Mouse (Mus musculus) liver, embryonic 11.5 days (tissue): ENCODE data around the gene Gucd1. TPM values are rescaled to one million over a fixed set of nuclear protein-coding genes. Genes with fewer than 3 reads are reported as not detected.
A peak's percentile ranks its signal among the peaks of the same experiment; 100 is the strongest.

Source experiments
- ATAC-seq: fragments of 200-750 bp; cut with Nextera tagmentation; replicated peaks from 2 replicates; pipeline ENCODE4 v1.8.0; 2017; ENCODE audit warnings: moderate number of reproducible peaks, mild to moderate bottlenecking, moderate TSS enrichment, moderate library complexity; ENCODE audit not compliant: low FRiP score
- DNase-seq: peaks from one replicate; pipeline ENCODE4 v3.0.0-alpha.2; 2017; ENCODE audit warnings: low spot score
- H3K27ac ChIP-seq: fragments of 300-500 bp; sonication (generic); 2 replicates; pipeline ENCODE4 v1.5.1; 2014; ENCODE audit warnings: mild to moderate bottlenecking, low read depth, low read length, control low read depth
- H3K27me3 ChIP-seq: fragments of 300-500 bp; sonication (generic); replicated peaks from 2 replicates; pipeline ENCODE4 v1.6.1; 2014; ENCODE audit warnings: low read length, mixed read lengths; ENCODE audit not compliant: control insufficient read depth, insufficient read depth
- H3K36me3 ChIP-seq: fragments of 300-500 bp; sonication (generic); 2 replicates; pipeline ENCODE4 v1.6.1; 2014; ENCODE audit warnings: mild to moderate bottlenecking, low read length, moderate library complexity, mixed read lengths; ENCODE audit not compliant: control insufficient read depth, insufficient read depth
- H3K4me1 ChIP-seq: fragments of 300-500 bp; sonication (generic); replicated peaks from 2 replicates; pipeline ENCODE4 v1.6.1; 2014; ENCODE audit warnings: low read length, mixed read lengths; ENCODE audit not compliant: control insufficient read depth, insufficient read depth
- H3K4me2 ChIP-seq: fragments of 300-500 bp; sonication (generic); 2 replicates; pipeline ENCODE4 v1.6.1; 2014; ENCODE audit warnings: mild to moderate bottlenecking, control low read depth, moderate library complexity
- H3K4me3 ChIP-seq: fragments of 300-500 bp; sonication (generic); 2 replicates; pipeline ENCODE4 v1.5.1; 2014; ENCODE audit warnings: low read depth, low read length, control low read depth
- H3K9ac ChIP-seq: fragments of 300-500 bp; sonication (generic); 2 replicates; pipeline ENCODE4 v1.6.1; 2014; ENCODE audit warnings: low read depth, low read length, control low read depth
- H3K9me3 ChIP-seq: fragments of 300-500 bp; sonication (generic); 2 replicates; pipeline ENCODE4 v1.6.1; 2016; ENCODE audit warnings: low read length, inconsistent platforms, mixed read lengths; ENCODE audit not compliant: control insufficient read depth
- WGBS: fragments of 180-500 bp; shearing (Covaris S2); extraction: QIAGEN DNeasy Blood & Tissue Kit; methylation state at CpG from one replicate; pipeline ENCODE4 v1.1.7; 2014; 5-methylcytosine and 5-hydroxymethylcytosine counted together
- polyA plus RNA-seq: library from polyadenylated mRNA; unstranded; fragments of >200 nt; fragmentation: Nextera tagmentation; extraction: Ambion mirVana; gene quantifications from 2 replicates; pipeline ENCODE4 v1.2.1, GENCODE M21; 2014

The Gucd1 gene
- polyA plus RNA-seq, 1 experiment from 2014 or later, result 44.5 TPM

- WGBS, result 12% methylated on average over 3 of the region's 3 CpGs
- no peak for ATAC-seq
- no peaks in the 10 kb centered on the region for H3K4me1 ChIP-seq
- H3K27ac ChIP-seq, result no peak overlapping the region
- H3K4me2 ChIP-seq, result no peak overlapping the region
- no peaks in the 10 kb centered on the region for H3K9me3 ChIP-seq
- no peak overlapping the region for H3K9ac ChIP-seq
- no peaks in the 10 kb centered on the region for H3K27me3 ChIP-seq
- no peak overlapping the region for H3K4me3 ChIP-seq
- peak; percentile 67 for DNase-seq
- no peaks in the 10 kb centered on the region for H3K36me3 ChIP-seq
These were observed 81.1 kb downstream of the Gucd1 start for GRCm38 (mm10) chr10:75436604-75437217.

- Histone ChIP-seq H3K9ac (no peak overlapping the region), H3K4me1 (no peaks in the 10 kb centered on the region), H3K4me2 (no peak overlapping the region), H3K27ac (no peak overlapping the region), H3K27me3 (no peaks in the 10 kb centered on the region), H3K9me3 (no peaks in the 10 kb centered on the region), H3K36me3 (no peaks in the 10 kb centered on the region), H3K4me3 (no peak overlapping the region)
- no peak for ATAC-seq
- 88% methylated on average over 6 of the region's 6 CpGs for WGBS
- no peak for DNase-seq
These were observed 87.1 kb downstream of the Gucd1 start for GRCm38 (mm10) chr10:75430633-75431032.

GRCm38 (mm10) chr10:75430147-75430537 lies 87.6 kb downstream of the Gucd1 start:
- H3K27me3 ChIP-seq, result no peaks in the 10 kb centered on the region
- no peak for ATAC-seq
- WGBS, result 82% methylated on average over 5 of the region's 5 CpGs

GRCm38 (mm10) chr10:75429522-75430146 lies 88.1 kb downstream of the Gucd1 start:
- 67% methylated on average over 7 of the region's 7 CpGs for WGBS
- no peaks in the 10 kb centered on the region for H3K36me3 ChIP-seq
- no peaks in the 10 kb centered on the region for H3K4me1 ChIP-seq
- peak overlapping the region; percentile 18; the same call in 1 of the 2 replicates for H3K4me2 ChIP-seq
- H3K4me3 ChIP-seq, result no peak overlapping the region
- H3K27ac ChIP-seq, result peak overlapping the region; percentile 27; the same call in 1 of the 2 replicates
- no peaks in the 10 kb centered on the region for H3K9me3 ChIP-seq
- no peak overlapping the region for H3K9ac ChIP-seq
- DNase-seq, result no peak
- ATAC-seq, result 0 out of 2 replicates have a peak, but pooled peaks have one; percentile 20
- H3K27me3 ChIP-seq, result no peaks in the 10 kb centered on the region

More at GRCm38 (mm10) chr10:75430147-75430537, 87.6 kb downstream of the Gucd1 start:
- Histone ChIP-seq H3K36me3 (no peaks in the 10 kb centered on the region), H3K4me1 (no peaks in the 10 kb centered on the region), H3K9me3 (no peaks in the 10 kb centered on the region), H3K27ac (no peak overlapping the region), H3K4me2 (no peak overlapping the region), H3K4me3 (no peak overlapping the region), H3K9ac (no peak overlapping the region)
- DNase-seq, result no peak

GRCm38 (mm10) chr10:75429004-75429380 lies 88.8 kb downstream of the Gucd1 start:
- ATAC-seq, result peak; percentile 83
- H3K4me2 ChIP-seq, result peak overlapping the region; percentile 18; the same call in 1 of the 2 replicates

GRCm38 (mm10) chr10:75428049-75429003 lies 89.4 kb downstream of the Gucd1 start:
- no peaks in the 10 kb centered on the region for H3K4me1 ChIP-seq
- H3K27me3 ChIP-seq, result no peaks in the 10 kb centered on the region
- WGBS, result 75% methylated on average over 13 of the region's 13 CpGs
- no peaks in the 10 kb centered on the region for H3K9me3 ChIP-seq
- no peak overlapping the region for H3K27ac ChIP-seq
- H3K4me3 ChIP-seq, result no peak overlapping the region
- no peak overlapping the region for H3K9ac ChIP-seq
- ATAC-seq (peak; percentile 26; the same call in 1 of the 2 replicates), DNase-seq (no peak)
- no peak overlapping the region for H3K4me2 ChIP-seq
- no peaks in the 10 kb centered on the region for H3K36me3 ChIP-seq

More at GRCm38 (mm10) chr10:75429004-75429380, 88.8 kb downstream of the Gucd1 start:
- no peaks in the 10 kb centered on the region for H3K36me3 ChIP-seq
- no peaks in the 10 kb centered on the region for H3K9me3 ChIP-seq
- no peak for DNase-seq
- H3K9ac ChIP-seq, result no peak overlapping the region
- H3K4me3 ChIP-seq, result no peak overlapping the region
- H3K4me1 ChIP-seq, result no peaks in the 10 kb centered on the region
- WGBS, result 68% methylated on average over 6 of the region's 6 CpGs
- no peaks in the 10 kb centered on the region for H3K27me3 ChIP-seq
- peak overlapping the region; percentile 27; the same call in 1 of the 2 replicates for H3K27ac ChIP-seq

- Histone ChIP-seq H3K9ac (no peak overlapping the region), H3K27ac (no peak overlapping the region), H3K4me1 (no peaks in the 10 kb centered on the region; the same call in 1 of the 2 replicates), H3K4me2 (no peak overlapping the region), H3K9me3 (no peaks in the 10 kb centered on the region), H3K27me3 (no peaks in the 10 kb centered on the region), H3K36me3 (no peaks in the 10 kb centered on the region), H3K4me3 (no peak overlapping the region)
- DNase-seq (no peak), ATAC-seq (no peak)
- 69% methylated on average over 10 of the region's 10 CpGs for WGBS
These were observed 93.3 kb downstream of the Gucd1 start for GRCm38 (mm10) chr10:75424498-75424901.

- ATAC-seq (no peak), DNase-seq (no peak)
- no peaks in the 10 kb centered on the region for H3K9me3 ChIP-seq
- H3K4me1 ChIP-seq, result no peaks in the 10 kb centered on the region; the same call in 1 of the 2 replicates
- H3K27me3 ChIP-seq, result no peaks in the 10 kb centered on the region
- H3K36me3 ChIP-seq, result no peaks in the 10 kb centered on the region
- WGBS, result 59% methylated on average over 4 of the region's 4 CpGs
- no peak overlapping the region for H3K9ac ChIP-seq
- no peak overlapping the region for H3K4me3 ChIP-seq
- H3K27ac ChIP-seq, result no peak overlapping the region
- H3K4me2 ChIP-seq, result no peak overlapping the region
These were observed 99.0 kb downstream of the Gucd1 start for GRCm38 (mm10) chr10:75418747-75419146.
